ENCODE assay signal across 20 mouse cellular contexts in genomic region chr13:17901474-17901873, GRCm38 (mm10). TPM values are rescaled to one million over a fixed set of nuclear protein-coding genes. Genes with fewer than 3 reads are reported as not detected.
DNase-seq lines count a peak whose midpoint lies in the region; ATAC-seq and TF ChIP-seq lines count a peak whose summit lies in the region.
"Had no signal": no experiment of that assay in that cellular context is flagged by ENCODE, and none has a peak within 500 bp of the region (broad histone marks: within the 10 kb centered on the region; RNA-seq: fewer than 3 reads in every experiment).

No protein-coding gene starts in this region.

- 33% methylated on average over 4 of the region's 4 CpGs for WGBS in heart, embryonic 11.5 days (ENCODE audit: insufficient replicate concordance)
- 33% methylated on average over 4 of the region's 4 CpGs for WGBS in heart, embryonic 16.5 days
- 65% methylated on average over 4 of the region's 4 CpGs for WGBS in heart, adult 2 months
- 56% methylated on average over 4 of the region's 4 CpGs for WGBS in lung, embryonic 16.5 days

- TF ChIP-seq CTCF in heart, adult 2 months (IDR thresholded peaks at IDR 0.05): no peak

- no peak for TF ChIP-seq EP300 in heart, adult 2 months (IDR thresholded peaks at IDR 0.05; ENCODE audit: insufficient read depth, low read depth, low read length)

- H3K9me3 ChIP-seq in heart, embryonic 11.5 days (replicated peaks; ENCODE audit: control insufficient read depth, low read length): no peaks in the 10 kb centered on the region
- H3K9me3 ChIP-seq in heart, embryonic 16.5 days (replicated peaks; ENCODE audit: control insufficient read depth, low read length): no peaks in the 10 kb centered on the region
- H3K9me3 ChIP-seq in lung, embryonic 16.5 days (ENCODE audit: control insufficient read depth, low read length): no peaks in the 10 kb centered on the region
- H3K9me3 ChIP-seq: embryonic facial prominence, embryonic 13.5 days; forebrain, embryonic 12.5 days; hindbrain, embryonic 10.5 days; intestine, embryonic 15.5 days had no signal

- no peak for DNase-seq in heart, adult 8-10 months (ENCODE audit: low spot score)
- DNase-seq in heart, adult 2 months: no peak
- DNase-seq in lung, postnatal 14 days: no peak
- DNase-seq in layer of hippocampus, adult 9-10 months (ENCODE audit: low spot score): no peak
- DNase-seq: adrenal gland, adult 2 months; adrenal gland, postnatal 25 days; cerebellum, adult 18-20 months; cerebellum, adult 9-11 months; cerebellum, postnatal 36 days; gastrocnemius, adult 2 months; gastrocnemius, postnatal 25 days; kidney, adult 18-20 months had no signal

- H3K27ac ChIP-seq in heart, embryonic 11.5 days (ENCODE audit: low read depth, low read length): no peak overlapping the region
- H3K27ac ChIP-seq in heart, embryonic 16.5 days (ENCODE audit: low read length): no peak overlapping the region
- no peak overlapping the region for H3K27ac ChIP-seq in heart, adult 2 months
- H3K27ac ChIP-seq in lung, embryonic 16.5 days (ENCODE audit: low read length): no peak overlapping the region
- H3K27ac ChIP-seq: embryonic facial prominence, embryonic 13.5 days; forebrain, embryonic 12.5 days; gastrocnemius, adult 2 months; hindbrain, embryonic 10.5 days; hindbrain, embryonic 14.5 days; intestine, embryonic 15.5 days had no signal

- H3K79me2 ChIP-seq in heart, adult 2 months (replicated peaks; ENCODE audit: control insufficient read depth, insufficient read depth, low read length): 0 out of 2 replicates have a peak, but pooled peaks cover 3% of the 10 kb centered on the region

- no peaks in the 10 kb centered on the region for H3K27me3 ChIP-seq in heart, embryonic 11.5 days (ENCODE audit: control insufficient read depth, insufficient read depth, low read length)
- H3K27me3 ChIP-seq in heart, embryonic 16.5 days (ENCODE audit: control insufficient read depth, insufficient read depth, low read length): no peaks in the 10 kb centered on the region
- no peaks in the 10 kb centered on the region for H3K27me3 ChIP-seq in heart, adult 2 months (ENCODE audit: control insufficient read depth, insufficient read depth, low read length)
- no peaks in the 10 kb centered on the region for H3K27me3 ChIP-seq in lung, embryonic 16.5 days (ENCODE audit: control insufficient read depth, insufficient read depth, low read depth, low read length)
- H3K27me3 ChIP-seq: embryonic facial prominence, embryonic 13.5 days; forebrain, embryonic 12.5 days; intestine, embryonic 15.5 days had no signal

- intact Hi-C loops in heart, adult 2 months (cut with DNase I): no loop called here

- H3K4me2 ChIP-seq in heart, embryonic 11.5 days: no peak overlapping the region
- no peak overlapping the region for H3K4me2 ChIP-seq in heart, embryonic 16.5 days (ENCODE audit: low read depth, low read length)
- no peak overlapping the region for H3K4me2 ChIP-seq in lung, embryonic 16.5 days (ENCODE audit: low read depth, low read length)
- H3K4me2 ChIP-seq: embryonic facial prominence, embryonic 13.5 days; forebrain, embryonic 12.5 days; hindbrain, embryonic 14.5 days; intestine, embryonic 15.5 days had no signal

- peak; percentile 57; the same call in 1 of the 2 replicates for ATAC-seq in heart, embryonic 11.5 days (replicated peaks; ENCODE audit: insufficient number of reproducible peaks, low FRiP score, low TSS enrichment)
- peak; percentile 65 for ATAC-seq in heart, embryonic 16.5 days (replicated peaks; ENCODE audit: extremely low read depth, insufficient read depth, low FRiP score)
- ATAC-seq in lung, embryonic 16.5 days (ENCODE audit: low read depth): peak; percentile 38; the same call in 1 of the 2 replicates
- ATAC-seq: intestine, embryonic 15.5 days had no signal

- H3K36me3 ChIP-seq in heart, embryonic 11.5 days (ENCODE audit: control insufficient read depth, insufficient read depth, low read length): no peaks in the 10 kb centered on the region
- no peaks in the 10 kb centered on the region for H3K36me3 ChIP-seq in heart, embryonic 16.5 days (ENCODE audit: control insufficient read depth, insufficient read depth)
- H3K36me3 ChIP-seq in heart, adult 2 months (ENCODE audit: control insufficient read depth, insufficient read depth, low read length): no peaks in the 10 kb centered on the region
- H3K36me3 ChIP-seq in lung, embryonic 16.5 days (ENCODE audit: control insufficient read depth, insufficient read depth, low read length): no peaks in the 10 kb centered on the region
- H3K36me3 ChIP-seq: intestine, embryonic 15.5 days had no signal

- peaks cover 8% of the 10 kb centered on the region for H3K4me1 ChIP-seq in heart, embryonic 11.5 days (ENCODE audit: control insufficient read depth, insufficient read depth, low read length)
- peaks cover 9% of the 10 kb centered on the region for H3K4me1 ChIP-seq in heart, embryonic 16.5 days (ENCODE audit: control insufficient read depth, insufficient read depth, low read length)
- no peaks in the 10 kb centered on the region for H3K4me1 ChIP-seq in heart, adult 2 months (ENCODE audit: control insufficient read depth, insufficient read depth, low read length)
- no peaks in the 10 kb centered on the region for H3K4me1 ChIP-seq in lung, embryonic 16.5 days (replicated peaks; ENCODE audit: control insufficient read depth, insufficient read depth, low read length)
- H3K4me1 ChIP-seq: embryonic facial prominence, embryonic 13.5 days; forebrain, embryonic 12.5 days; hindbrain, embryonic 10.5 days had no signal

- H3K4me3 ChIP-seq in heart, embryonic 11.5 days (ENCODE audit: low read depth, low read length): no peak overlapping the region
- H3K4me3 ChIP-seq in heart, embryonic 16.5 days (ENCODE audit: low read length): no peak overlapping the region
- no peak overlapping the region for H3K4me3 ChIP-seq in heart, adult 2 months
- no peak overlapping the region for H3K4me3 ChIP-seq in lung, embryonic 16.5 days (ENCODE audit: low read length)
- H3K4me3 ChIP-seq: embryonic facial prominence, embryonic 13.5 days; forebrain, embryonic 12.5 days; gastrocnemius, adult 2 months; hindbrain, embryonic 10.5 days; intestine, embryonic 15.5 days had no signal

- TF ChIP-seq POLR2A in heart, adult 2 months (IDR thresholded peaks at IDR 0.05; ENCODE audit: insufficient read depth, low read depth, low read length): no peak

- H3K9ac ChIP-seq in heart, embryonic 11.5 days (ENCODE audit: low read depth, low read length): no peak overlapping the region
- H3K9ac ChIP-seq in heart, embryonic 16.5 days (ENCODE audit: low read length): no peak overlapping the region
- H3K9ac ChIP-seq in heart, adult 2 months (ENCODE audit: low read depth, low read length): no peak overlapping the region
- no peak overlapping the region for H3K9ac ChIP-seq in lung, embryonic 16.5 days (ENCODE audit: low read length)
- H3K9ac ChIP-seq: embryonic facial prominence, embryonic 13.5 days; forebrain, embryonic 12.5 days; hindbrain, embryonic 14.5 days; intestine, embryonic 15.5 days had no signal

RNA-seq across cellular contexts. Expression of gene Rala, which starts 42.6 kb away (rescaled TPM):
- polyA plus RNA-seq in heart, embryonic 11.5 days (2014; fragmentation: Nextera tagmentation; extraction: Ambion mirVana): 85.4 and 89.9 TPM in 2 replicates
- total RNA-seq in heart, adult 8-10 months (2022): 10 to 100 TPM; 30.5 to 35.8 (median 33.9) TPM
- polyA plus RNA-seq in heart, embryonic 16.5 days (2015; fragmentation: Nextera tagmentation; extraction: Ambion mirVana): 83.8 and 86.0 TPM in 2 replicates
- 10 to 100 TPM; 33.0 to 42.6 TPM for total RNA-seq in heart, adult 2 months (2021)
- polyA plus RNA-seq in heart, adult 2 months (2012; rRNA removed): 21.4 and 36.1 TPM in 2 replicates
- polyA plus RNA-seq in lung, embryonic 16.5 days (2015; fragmentation: Nextera tagmentation; extraction: Ambion mirVana): 93.3 and 107 TPM in 2 replicates
